Mouse (Mus musculus): ENCODE data around the gene Ppp1r18. TPM values are rescaled to one million over a fixed set of nuclear protein-coding genes. Genes with fewer than 3 reads are reported as not detected.
A peak's percentile ranks its signal among the peaks of the same experiment; 100 is the strongest.
"Not testable (repeated sequence)": the region's sequence is repeated elsewhere in the genome, so short reads cannot be mapped to it uniquely, and the experiment has no call there.

The Ppp1r18 gene
- total RNA-seq, 2 experiments from 2014 or later = 2.3 to 13.3 TPM

GRCm38 (mm10) chr17:35836178-35836965 lies 29.0 kb upstream of the Ppp1r18 start:
- no peak for ATAC-seq (replicated peaks; ENCODE audit: low FRiP score, low TSS enrichment, poor library complexity, severe bottlenecking)

GRCm38 (mm10) chr17:35836991-35837422 lies 28.4 kb upstream of the Ppp1r18 start:
- ATAC-seq (replicated peaks; ENCODE audit: low FRiP score, low TSS enrichment, poor library complexity, severe bottlenecking) = peak; percentile 8; the same call in 1 of the 2 replicates

GRCm38 (mm10) chr17:35837487-35837886 lies 27.9 kb upstream of the Ppp1r18 start:
- ATAC-seq (replicated peaks; ENCODE audit: low FRiP score, low TSS enrichment, poor library complexity, severe bottlenecking) = no peak

- ATAC-seq (replicated peaks; ENCODE audit: low FRiP score, low TSS enrichment, poor library complexity, severe bottlenecking) = peak; percentile 57
Measured at GRCm38 (mm10) chr17:35838122-35838544, 27.3 kb upstream of the Ppp1r18 start, which contains the start of gene Tubb5. TSS of gene Tubb5 (minus strand) at chr17:35838306.

GRCm38 (mm10) chr17:35838570-35838969 lies 26.8 kb upstream of the Ppp1r18 start:
- no peak for ATAC-seq (replicated peaks; ENCODE audit: low FRiP score, low TSS enrichment, poor library complexity, severe bottlenecking)

GRCm38 (mm10) chr17:35839002-35839401 lies 26.4 kb upstream of the Ppp1r18 start:
- ATAC-seq (replicated peaks; ENCODE audit: low FRiP score, low TSS enrichment, poor library complexity, severe bottlenecking) = not testable (repeated sequence)

GRCm38 (mm10) chr17:35840561-35840960 lies 24.8 kb upstream of the Ppp1r18 start:
- no peak for ATAC-seq (replicated peaks; ENCODE audit: low FRiP score, low TSS enrichment, poor library complexity, severe bottlenecking)

- peak; percentile 82 for ATAC-seq (replicated peaks; ENCODE audit: low FRiP score, low TSS enrichment, poor library complexity, severe bottlenecking)
Measured at GRCm38 (mm10) chr17:35841076-35841950, 24.1 kb upstream of the Ppp1r18 start, which contains the start of gene Mdc1. TSS of gene Mdc1 (plus strand) at chr17:35841515.

- no peak for ATAC-seq (replicated peaks; ENCODE audit: low FRiP score, low TSS enrichment, poor library complexity, severe bottlenecking)
Measured at GRCm38 (mm10) chr17:35842006-35842405, 23.4 kb upstream of the Ppp1r18 start.

GRCm38 (mm10) chr17:35843514-35843913 lies 21.9 kb upstream of the Ppp1r18 start:
- ATAC-seq (replicated peaks; ENCODE audit: low FRiP score, low TSS enrichment, poor library complexity, severe bottlenecking) = no peak

- no peak for ATAC-seq (replicated peaks; ENCODE audit: low FRiP score, low TSS enrichment, poor library complexity, severe bottlenecking)
Measured at GRCm38 (mm10) chr17:35848112-35848511, 17.3 kb upstream of the Ppp1r18 start.

GRCm38 (mm10) chr17:35850974-35851373 lies 14.4 kb upstream of the Ppp1r18 start:
- ATAC-seq (replicated peaks; ENCODE audit: low FRiP score, low TSS enrichment, poor library complexity, severe bottlenecking) = peak; percentile 92

GRCm38 (mm10) chr17:35859371-35859770 lies 6.0 kb upstream of the Ppp1r18 start:
- no peak for ATAC-seq (replicated peaks; ENCODE audit: low FRiP score, low TSS enrichment, poor library complexity, severe bottlenecking)

- no peak for ATAC-seq (replicated peaks; ENCODE audit: low FRiP score, low TSS enrichment, poor library complexity, severe bottlenecking)
Measured at GRCm38 (mm10) chr17:35859835-35860234, 5.6 kb upstream of the Ppp1r18 start.

- peak; percentile 15; the same call in 1 of the 2 replicates for ATAC-seq (replicated peaks; ENCODE audit: low FRiP score, low TSS enrichment, poor library complexity, severe bottlenecking)
Measured at GRCm38 (mm10) chr17:35860831-35861197, 4.6 kb upstream of the Ppp1r18 start.

GRCm38 (mm10) chr17:35861198-35861857 lies 4.1 kb upstream of the Ppp1r18 start, which contains the start of gene Nrm:
TSS of gene Nrm (plus strand) at chr17:35861318.
- ATAC-seq (replicated peaks; ENCODE audit: low FRiP score, low TSS enrichment, poor library complexity, severe bottlenecking) = peak; percentile 91

- no peak for ATAC-seq (replicated peaks; ENCODE audit: low FRiP score, low TSS enrichment, poor library complexity, severe bottlenecking)
Measured at GRCm38 (mm10) chr17:35864832-35865353, 500 bp upstream of the Ppp1r18 start.

GRCm38 (mm10) chr17:35866281-35866831 lies 963 bp downstream of the Ppp1r18 start:
- ATAC-seq (replicated peaks; ENCODE audit: low FRiP score, low TSS enrichment, poor library complexity, severe bottlenecking) = no peak

Measured in megakaryocyte-erythroid progenitor cell, adult 5-6 weeks (primary cell).